Mouse (Mus musculus) forebrain, postnatal 0 days (tissue): Measurements from ENCODE around the gene 6030468B19Rik. TPM values are rescaled to one million over a fixed set of nuclear protein-coding genes. Genes with fewer than 3 reads are reported as not detected.
"Not testable (repeated sequence)": the region's sequence is repeated elsewhere in the genome, so short reads cannot be mapped to it uniquely, and the experiment has no call there.

ENCODE experiments used
- ATAC-seq: fragments of 200-750 bp; cut with Nextera tagmentation; 2 replicates; pipeline ENCODE4 v1.8.0; 2017; ENCODE audit warnings: mild to moderate bottlenecking, moderate library complexity
- DNase-seq: peaks from one replicate; pipeline ENCODE4 v3.0.0-alpha.2; 2015
- H3K27ac ChIP-seq: fragments of 300-500 bp; sonication (generic); 2 replicates; pipeline ENCODE4 v1.5.1; 2014; ENCODE audit warnings: low read depth, mild to moderate bottlenecking, antibody characterized with exemption, low read length, moderate library complexity, mixed read lengths
- H3K27me3 ChIP-seq: fragments of 300-500 bp; sonication (generic); 2 replicates; pipeline ENCODE4 v1.6.1; 2014; ENCODE audit warnings: mild to moderate bottlenecking, low read length, mixed read lengths; ENCODE audit not compliant: insufficient read depth
- H3K36me3 ChIP-seq: fragments of 300-500 bp; sonication (generic); 2 replicates; pipeline ENCODE4 v1.6.1; 2014; ENCODE audit warnings: mild to moderate bottlenecking, moderate library complexity; ENCODE audit not compliant: insufficient read depth
- H3K4me1 ChIP-seq: fragments of 300-500 bp; sonication (generic); 2 replicates; pipeline ENCODE4 v1.6.1; 2014; ENCODE audit warnings: antibody characterized with exemption; ENCODE audit not compliant: insufficient read depth
- H3K4me2 ChIP-seq: fragments of 300-500 bp; sonication (generic); 2 replicates; pipeline ENCODE4 v1.6.1; 2014; ENCODE audit warnings: low read depth, mild to moderate bottlenecking, moderate library complexity
- H3K4me3 ChIP-seq: fragments of 300-500 bp; sonication (generic); 2 replicates; pipeline ENCODE4 v1.5.1; 2014; ENCODE audit warnings: low read depth, low read length, mixed read lengths
- H3K9ac ChIP-seq: fragments of 300-500 bp; sonication (generic); 2 replicates; pipeline ENCODE4 v1.6.1; 2014; ENCODE audit warnings: mild to moderate bottlenecking
- H3K9me3 ChIP-seq: fragments of 300-500 bp; sonication (generic); 2 replicates; pipeline ENCODE4 v1.6.1; 2016; ENCODE audit warnings: low read length
- CTCF ChIP-seq: sonication (generic); IDR thresholded peaks from 2 replicates; pipeline ENCODE4 v1.5.1; 2016; ENCODE audit warnings: antibody characterized with exemption, control low read depth, low read depth
- WGBS: fragments of 180-500 bp; shearing (Covaris S2); extraction: QIAGEN DNeasy Blood & Tissue Kit; methylation state at CpG from one replicate; pipeline ENCODE4 v1.1.7; 2014; 5-methylcytosine and 5-hydroxymethylcytosine counted together
- polyA plus RNA-seq: library from polyadenylated mRNA; unstranded; fragments of >200 nt; fragmentation: Nextera tagmentation; extraction: Ambion mirVana; gene quantifications from 2 replicates; pipeline ENCODE4 v1.2.1, GENCODE M21; 2015
- total RNA-seq: library from RNA; depleted of rRNA; stranded (reverse); fragments of >200 nt; gene quantifications from 2 replicates; pipeline ENCODE4 v1.2.3, GENCODE M21; 2014

6030468B19Rik gene
- total and polyA plus RNA-seq, 2 experiments from 2014 or later, result not detected

DNA sequence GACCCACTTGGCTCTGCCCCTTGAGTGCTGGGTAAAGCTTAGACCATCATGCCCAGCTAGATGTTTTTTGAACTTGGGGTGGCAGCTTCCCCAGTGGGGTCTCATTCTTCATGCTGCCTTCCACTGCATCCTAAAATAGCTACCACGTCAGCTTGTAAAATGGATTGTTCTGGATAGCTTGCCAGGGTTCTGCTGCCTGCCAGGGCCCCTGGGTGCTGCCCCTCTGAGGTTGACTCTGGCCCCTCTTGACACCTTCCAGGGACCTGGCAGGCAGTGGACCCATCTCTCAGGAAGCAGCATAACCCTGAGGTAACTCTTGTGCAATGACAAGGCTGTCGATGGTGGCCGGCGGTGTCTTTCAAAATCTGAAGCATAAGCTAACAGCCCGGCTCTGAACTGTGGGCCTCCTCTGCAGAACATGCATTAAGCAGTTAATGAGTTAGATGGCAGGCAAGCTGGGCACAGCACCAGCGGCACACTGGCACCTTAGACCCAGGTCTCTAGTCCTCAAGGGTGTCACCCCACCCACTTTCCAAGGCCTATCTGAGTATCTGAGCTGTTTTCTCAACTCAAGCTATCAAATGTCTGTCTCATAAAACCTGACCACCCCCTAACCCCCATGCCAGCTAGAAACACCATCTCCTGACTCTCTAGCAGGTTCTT, 17.4 kb downstream of the 6030468B19Rik start:
- no peak for DNase-seq
- Histone ChIP-seq H3K9ac (no peak overlapping the region), H3K36me3 (no peaks in the 10 kb centered on the region), H3K27me3 (no peaks in the 10 kb centered on the region), H3K4me1 (peaks cover 2% of the 10 kb centered on the region; the same call in 1 of the 2 replicates), H3K9me3 (no peaks in the 10 kb centered on the region), H3K27ac (no peak overlapping the region), H3K4me2 (no peak overlapping the region), H3K4me3 (no peak overlapping the region)
- no peak for TF ChIP-seq CTCF
- ATAC-seq, result no peak
- WGBS, result 87% methylated on average over 6 of the region's 6 CpGs

DNA sequence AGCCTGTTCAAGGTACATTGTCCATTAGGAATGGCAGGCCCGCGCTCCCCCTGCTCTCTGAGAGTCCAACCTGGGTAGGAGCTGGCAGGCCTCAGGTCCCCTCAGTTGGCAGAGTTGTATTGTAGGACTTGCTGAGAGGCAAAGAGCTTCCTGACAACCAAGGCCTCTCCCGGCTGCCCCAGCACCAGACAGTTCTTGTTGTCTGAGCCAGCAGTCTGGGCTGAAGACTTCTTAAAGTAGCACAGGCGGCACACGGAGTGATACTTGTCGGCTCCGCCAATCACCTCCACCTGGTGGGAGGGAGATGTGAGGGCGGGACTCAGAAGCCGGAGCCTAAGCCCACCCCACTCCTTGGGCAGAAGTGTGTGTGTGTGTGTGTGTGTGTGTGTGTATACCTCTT, 18.4 kb downstream of the 6030468B19Rik start:
- not testable (repeated sequence) for H3K4me2 ChIP-seq, H3K4me3 ChIP-seq, H3K4me1 ChIP-seq, H3K27ac ChIP-seq, H3K9ac ChIP-seq, ATAC-seq, DNase-seq, H3K27me3 ChIP-seq, H3K36me3 ChIP-seq, H3K9me3 ChIP-seq
- 78% methylated on average over 9 of the region's 9 CpGs for WGBS

DNA sequence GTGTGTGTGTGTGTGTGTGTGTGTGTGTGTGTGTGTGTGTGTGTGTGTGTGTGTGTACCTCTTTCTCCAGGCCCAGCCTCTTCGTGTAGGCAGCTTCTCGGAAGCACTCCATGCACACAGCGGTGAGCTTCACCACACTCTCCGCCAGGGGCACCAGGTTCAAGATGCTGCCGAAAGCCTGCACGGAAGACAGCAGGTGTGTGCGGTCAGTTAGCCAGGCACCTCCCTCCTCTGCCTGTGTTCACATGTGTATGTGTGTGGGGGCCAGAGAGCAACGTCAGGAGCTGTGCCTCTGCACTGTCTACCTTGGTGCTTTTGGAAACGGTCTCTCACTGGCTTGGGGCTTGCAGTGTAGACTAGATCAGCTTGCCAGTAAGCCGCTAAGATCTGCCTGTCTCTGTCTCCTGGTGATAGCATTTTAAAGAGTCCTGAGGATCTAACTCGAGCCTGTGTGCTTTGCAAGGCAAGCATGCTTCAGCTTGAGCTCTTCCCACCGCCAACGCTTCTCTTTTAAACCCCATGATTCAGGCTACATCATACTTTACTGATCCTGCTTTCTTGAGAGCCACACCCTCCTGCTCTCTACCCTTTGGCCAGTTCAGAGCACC, 19.0 kb downstream of the 6030468B19Rik start:
- 84% methylated on average over 13 of the region's 13 CpGs for WGBS
- H3K4me1 ChIP-seq, result no peaks in the 10 kb centered on the region
- no peaks in the 10 kb centered on the region for H3K9me3 ChIP-seq
- no peak overlapping the region for H3K9ac ChIP-seq
- H3K4me2 ChIP-seq, result no peak overlapping the region
- no peak overlapping the region for H3K4me3 ChIP-seq
- TF ChIP-seq CTCF, result no peak
- H3K27me3 ChIP-seq, result no peaks in the 10 kb centered on the region
- ATAC-seq, result no peak
- H3K36me3 ChIP-seq, result no peaks in the 10 kb centered on the region
- DNase-seq, result no peak
- H3K27ac ChIP-seq, result no peak overlapping the region

DNA sequence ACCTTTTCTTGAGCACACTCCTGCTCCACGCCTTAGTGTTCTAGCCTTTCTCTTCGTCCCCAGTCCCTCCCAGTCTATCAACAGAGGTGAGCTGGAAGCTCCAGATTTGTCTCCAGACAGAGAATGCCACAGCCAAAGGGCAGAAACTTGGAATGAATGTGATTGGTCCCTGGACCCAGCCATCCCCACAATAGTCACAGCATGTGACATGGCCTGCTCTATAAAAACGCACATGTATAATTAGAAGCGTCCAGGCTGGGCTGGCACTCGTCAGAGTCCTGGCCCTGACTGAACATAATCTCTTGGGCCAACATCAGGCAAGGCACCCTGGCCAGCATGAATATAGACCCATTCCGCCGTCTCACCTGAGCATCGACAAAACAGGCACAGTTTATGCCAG, 21.6 kb downstream of the 6030468B19Rik start:
- H3K9ac ChIP-seq, result no peak overlapping the region
- WGBS, result 50% methylated on average over 8 of the region's 8 CpGs
- DNase-seq (no peak), ATAC-seq (no peak)
- no peaks in the 10 kb centered on the region for H3K4me1 ChIP-seq
- H3K27ac ChIP-seq, result no peak overlapping the region
- no peaks in the 10 kb centered on the region for H3K27me3 ChIP-seq
- no peaks in the 10 kb centered on the region for H3K36me3 ChIP-seq
- no peaks in the 10 kb centered on the region for H3K9me3 ChIP-seq
- no peak overlapping the region for H3K4me3 ChIP-seq
- H3K4me2 ChIP-seq, result no peak overlapping the region
- TF ChIP-seq CTCF, result no peak

DNA sequence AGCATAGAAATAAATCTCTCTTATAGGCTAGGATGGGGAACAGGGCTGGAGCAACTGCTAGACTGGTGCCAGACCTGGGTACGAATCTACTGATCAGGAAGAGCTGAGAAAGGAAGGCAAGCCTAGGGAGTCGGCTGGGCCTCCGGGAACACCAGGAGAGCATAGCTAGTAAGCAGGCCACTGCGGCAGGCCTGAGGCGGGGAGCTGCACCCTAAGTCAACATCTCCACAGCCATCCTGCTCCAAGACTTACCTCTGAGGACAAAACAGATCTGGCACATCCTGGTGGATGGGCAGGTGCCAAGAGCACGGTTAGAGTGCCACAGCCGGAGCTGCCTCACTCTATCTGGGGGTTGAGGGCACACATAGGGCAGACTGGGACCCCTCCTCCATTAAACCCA, 22.7 kb downstream of the 6030468B19Rik start:
- WGBS, result 96% methylated on average over 7 of the region's 7 CpGs
- Histone ChIP-seq H3K27ac (no peak overlapping the region), H3K27me3 (no peaks in the 10 kb centered on the region), H3K9me3 (no peaks in the 10 kb centered on the region), H3K4me3 (no peak overlapping the region), H3K4me2 (no peak overlapping the region), H3K4me1 (peaks cover 1% of the 10 kb centered on the region; the same call in 1 of the 2 replicates), H3K36me3 (no peaks in the 10 kb centered on the region), H3K9ac (no peak overlapping the region)
- no peak for TF ChIP-seq CTCF
- ATAC-seq (no peak), DNase-seq (no peak)

DNA sequence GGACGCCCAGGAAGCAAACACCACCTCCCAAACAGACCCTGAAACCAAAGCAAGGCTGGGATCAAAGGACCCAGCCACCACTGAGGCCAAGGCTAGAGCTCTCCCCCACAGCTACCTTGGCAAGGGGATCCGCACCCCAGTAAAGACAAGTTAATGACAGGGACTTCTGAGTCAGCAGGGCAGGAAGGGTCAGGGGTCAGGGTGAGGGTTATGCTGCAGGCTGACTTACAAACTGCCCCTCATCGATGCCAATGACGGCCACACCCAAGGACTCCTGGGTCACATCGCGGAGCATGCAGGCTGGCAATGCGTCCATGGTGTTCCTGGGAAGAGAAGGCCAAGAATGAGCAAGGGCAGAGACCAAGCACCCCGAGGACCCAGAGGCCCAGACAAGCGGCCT, 24.4 kb downstream of the 6030468B19Rik start:
- H3K4me2 ChIP-seq, result no peak overlapping the region
- H3K9ac ChIP-seq, result no peak overlapping the region
- H3K4me1 ChIP-seq, result peaks cover 5% of the 10 kb centered on the region; the same call in 1 of the 2 replicates
- H3K9me3 ChIP-seq, result no peaks in the 10 kb centered on the region
- no peaks in the 10 kb centered on the region for H3K36me3 ChIP-seq
- no peak for TF ChIP-seq CTCF
- 96% methylated on average over 9 of the region's 9 CpGs for WGBS
- DNase-seq (no peak), ATAC-seq (no peak)
- no peak overlapping the region for H3K4me3 ChIP-seq
- no peak overlapping the region for H3K27ac ChIP-seq
- no peaks in the 10 kb centered on the region for H3K27me3 ChIP-seq

DNA sequence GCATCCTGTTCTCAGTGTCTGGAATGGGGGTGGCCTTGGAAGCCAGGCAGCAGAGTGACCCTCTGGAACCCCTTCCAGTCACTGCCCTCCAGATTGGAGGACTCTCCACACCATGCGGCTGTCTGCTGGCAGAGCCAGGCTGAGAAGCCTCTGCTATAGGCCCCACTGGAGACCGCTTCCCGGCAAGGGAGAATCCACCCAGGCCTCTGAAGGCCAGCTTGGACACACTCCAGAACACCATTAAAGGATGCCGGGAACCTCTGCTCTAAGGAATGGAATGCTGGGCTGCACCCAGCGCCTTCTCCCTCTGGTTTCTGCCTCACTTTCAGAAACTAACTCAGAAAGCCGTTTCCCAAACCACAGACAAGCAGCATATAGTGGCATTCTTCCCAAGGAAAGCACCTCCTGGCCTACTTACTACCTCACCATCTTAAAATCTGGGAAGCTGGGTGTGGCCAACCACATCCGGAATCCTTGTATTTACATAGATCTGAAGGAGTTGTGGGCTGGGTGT, 25.3 kb downstream of the 6030468B19Rik start:
- Histone ChIP-seq H3K9ac (no peak overlapping the region), H3K4me1 (peaks cover 5% of the 10 kb centered on the region; the same call in 1 of the 2 replicates), H3K4me3 (no peak overlapping the region), H3K9me3 (no peaks in the 10 kb centered on the region), H3K4me2 (no peak overlapping the region), H3K36me3 (no peaks in the 10 kb centered on the region), H3K27ac (no peak overlapping the region), H3K27me3 (no peaks in the 10 kb centered on the region)
- TF ChIP-seq CTCF, result no peak
- DNase-seq (no peak), ATAC-seq (no peak)
- 61% methylated on average over 7 of the region's 7 CpGs for WGBS
